Mouse (Mus musculus): ENCODE data around the gene Neurod1. TPM values are rescaled to one million over a fixed set of nuclear protein-coding genes. Genes with fewer than 3 reads are reported as not detected.

Gene Neurod1
- polyA plus RNA-seq, 1 experiment, result not detected

- no peak for DNase-seq
- 3% methylated on average over 2 of the region's 2 CpGs for WGBS
- Histone ChIP-seq H3K27ac (ENCODE audit: control insufficient read depth, insufficient read depth, low read length) (no peak overlapping the region), H3K27me3 (ENCODE audit: control insufficient read depth, insufficient read depth, low read length) (peaks cover 18% of the 10 kb centered on the region; the same call in 1 of the 2 replicates), H3K4me1 (replicated peaks; ENCODE audit: control insufficient read depth, insufficient read depth, low read length) (no peaks in the 10 kb centered on the region), H3K4me3 (ENCODE audit: control insufficient read depth, insufficient read depth, low read length) (no peak overlapping the region), H3K36me3 (ENCODE audit: control insufficient read depth, insufficient read depth, low read length) (no peaks in the 10 kb centered on the region)
- TF ChIP-seq CTCF (IDR thresholded peaks at IDR 0.05; ENCODE audit: borderline replicate concordance, control insufficient read depth, extremely low read depth, insufficient read depth, low read length, poor library complexity) (no peak), POLR2A (IDR thresholded peaks at IDR 0.05; ENCODE audit: control insufficient read depth, extremely low read depth, insufficient read depth, low read length, poor library complexity) (no peak)
These were observed 4.0 kb upstream of the Neurod1 start for GRCm38 (mm10) chr2:79460586-79460985.

DNA sequence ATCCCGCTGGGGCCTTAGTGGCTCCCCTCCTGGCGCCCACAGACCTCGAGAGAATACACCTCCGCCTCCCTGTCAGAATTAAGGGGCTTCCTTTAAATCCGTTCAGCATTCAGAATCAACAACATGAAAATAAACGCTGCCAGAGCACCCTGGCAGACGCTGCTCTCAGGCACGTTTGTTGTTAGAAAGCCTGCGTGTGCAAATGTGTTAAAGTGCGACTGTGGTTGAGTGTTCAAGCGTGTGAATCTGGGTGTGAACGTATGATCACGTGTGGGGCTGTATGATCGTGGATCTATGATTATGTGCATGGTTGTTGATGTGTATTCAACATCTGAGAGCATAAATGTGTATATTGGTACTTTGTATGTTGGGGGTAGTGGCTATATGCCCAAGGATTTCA is 3.6 kb upstream of the Neurod1 start:
- Histone ChIP-seq H3K4me1 (replicated peaks; ENCODE audit: control insufficient read depth, insufficient read depth, low read length) (no peaks in the 10 kb centered on the region), H3K27ac (ENCODE audit: control insufficient read depth, insufficient read depth, low read length) (no peak overlapping the region), H3K36me3 (ENCODE audit: control insufficient read depth, insufficient read depth, low read length) (no peaks in the 10 kb centered on the region), H3K27me3 (ENCODE audit: control insufficient read depth, insufficient read depth, low read length) (peaks cover 19% of the 10 kb centered on the region; the same call in 1 of the 2 replicates), H3K4me3 (ENCODE audit: control insufficient read depth, insufficient read depth, low read length) (no peak overlapping the region)
- DNase-seq, result no peak
- TF ChIP-seq POLR2A (IDR thresholded peaks at IDR 0.05; ENCODE audit: control insufficient read depth, extremely low read depth, insufficient read depth, low read length, poor library complexity) (no peak), CTCF (IDR thresholded peaks at IDR 0.05; ENCODE audit: borderline replicate concordance, control insufficient read depth, extremely low read depth, insufficient read depth, low read length, poor library complexity) (no peak)
- WGBS, result 15% methylated on average over 14 of the region's 14 CpGs

- no peak for TF ChIP-seq CTCF (IDR thresholded peaks at IDR 0.05; ENCODE audit: borderline replicate concordance, control insufficient read depth, extremely low read depth, insufficient read depth, low read length, poor library complexity)
- TF ChIP-seq POLR2A (IDR thresholded peaks at IDR 0.05; ENCODE audit: control insufficient read depth, extremely low read depth, insufficient read depth, low read length, poor library complexity), result no peak
- no peaks in the 10 kb centered on the region for H3K4me1 ChIP-seq (replicated peaks; ENCODE audit: control insufficient read depth, insufficient read depth, low read length)
- no peak overlapping the region for H3K27ac ChIP-seq (ENCODE audit: control insufficient read depth, insufficient read depth, low read length)
- no peaks in the 10 kb centered on the region for H3K36me3 ChIP-seq (ENCODE audit: control insufficient read depth, insufficient read depth, low read length)
- H3K27me3 ChIP-seq (ENCODE audit: control insufficient read depth, insufficient read depth, low read length), result peaks cover 20% of the 10 kb centered on the region; the same call in 1 of the 2 replicates
- 11% methylated on average over 44 of the region's 44 CpGs for WGBS
- no peak for DNase-seq
- no peak overlapping the region for H3K4me3 ChIP-seq (ENCODE audit: control insufficient read depth, insufficient read depth, low read length)
These were observed 2.8 kb upstream of the Neurod1 start for GRCm38 (mm10) chr2:79459061-79460045.

DNA sequence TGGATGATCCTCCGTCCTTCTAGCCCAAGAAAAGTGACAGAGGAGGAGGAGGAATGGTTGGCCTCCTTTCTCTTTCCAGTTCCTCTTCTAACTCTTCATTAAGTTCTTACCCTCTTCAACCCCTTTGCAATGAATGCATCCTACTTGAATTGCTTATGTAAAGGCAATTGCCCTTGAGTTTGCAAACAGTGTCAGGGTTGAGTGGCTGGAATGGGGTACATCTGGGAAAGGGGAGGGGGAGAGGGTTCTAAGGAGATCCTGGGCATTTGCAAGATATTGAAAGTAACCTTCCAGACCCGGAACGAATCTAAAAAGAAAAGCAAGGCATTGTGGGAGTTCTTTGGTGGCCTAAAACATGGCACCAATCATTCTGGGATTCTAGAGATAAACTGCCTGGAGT is 1.4 kb upstream of the Neurod1 start:
- no peak for TF ChIP-seq POLR2A (IDR thresholded peaks at IDR 0.05; ENCODE audit: control insufficient read depth, extremely low read depth, insufficient read depth, low read length, poor library complexity)
- no peak for TF ChIP-seq CTCF (IDR thresholded peaks at IDR 0.05; ENCODE audit: borderline replicate concordance, control insufficient read depth, extremely low read depth, insufficient read depth, low read length, poor library complexity)
- H3K4me1 ChIP-seq (replicated peaks; ENCODE audit: control insufficient read depth, insufficient read depth, low read length), result no peaks in the 10 kb centered on the region
- H3K27ac ChIP-seq (ENCODE audit: control insufficient read depth, insufficient read depth, low read length), result no peak overlapping the region
- H3K27me3 ChIP-seq (ENCODE audit: control insufficient read depth, insufficient read depth, low read length), result peaks cover 20% of the 10 kb centered on the region; the same call in 1 of the 2 replicates
- no peak overlapping the region for H3K4me3 ChIP-seq (ENCODE audit: control insufficient read depth, insufficient read depth, low read length)
- H3K36me3 ChIP-seq (ENCODE audit: control insufficient read depth, insufficient read depth, low read length), result no peaks in the 10 kb centered on the region
- 33% methylated on average over 3 of the region's 3 CpGs for WGBS
- no peak for DNase-seq

DNA sequence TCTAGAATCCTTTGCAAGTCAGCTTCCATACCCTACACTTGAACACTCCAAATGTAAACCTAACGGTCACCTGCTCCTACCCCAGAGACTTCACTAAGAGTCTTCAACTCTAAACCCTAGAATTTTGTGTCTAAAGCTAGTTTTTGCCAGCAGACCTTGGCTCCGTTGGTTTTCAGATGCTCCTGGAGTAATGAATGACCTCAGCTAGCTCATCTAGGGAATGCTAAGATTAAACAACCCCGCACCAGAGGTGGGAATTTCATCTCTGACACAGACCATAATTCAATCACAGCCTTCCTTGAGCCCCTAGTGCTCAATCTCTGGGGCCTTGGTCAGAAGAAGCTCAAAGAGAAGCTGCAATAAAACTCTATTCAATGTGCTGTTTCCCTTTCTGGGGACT is 883 bp upstream of the Neurod1 start:
- no peak for TF ChIP-seq POLR2A (IDR thresholded peaks at IDR 0.05; ENCODE audit: control insufficient read depth, extremely low read depth, insufficient read depth, low read length, poor library complexity)
- no peak for TF ChIP-seq CTCF (IDR thresholded peaks at IDR 0.05; ENCODE audit: borderline replicate concordance, control insufficient read depth, extremely low read depth, insufficient read depth, low read length, poor library complexity)
- DNase-seq, result no peak
- Histone ChIP-seq H3K36me3 (ENCODE audit: control insufficient read depth, insufficient read depth, low read length) (no peaks in the 10 kb centered on the region), H3K4me1 (replicated peaks; ENCODE audit: control insufficient read depth, insufficient read depth, low read length) (no peaks in the 10 kb centered on the region), H3K4me3 (ENCODE audit: control insufficient read depth, insufficient read depth, low read length) (no peak overlapping the region), H3K27ac (ENCODE audit: control insufficient read depth, insufficient read depth, low read length) (no peak overlapping the region), H3K27me3 (ENCODE audit: control insufficient read depth, insufficient read depth, low read length) (peaks cover 20% of the 10 kb centered on the region; the same call in 1 of the 2 replicates)
- WGBS, result 61% methylated on average over 3 of the region's 3 CpGs

DNA sequence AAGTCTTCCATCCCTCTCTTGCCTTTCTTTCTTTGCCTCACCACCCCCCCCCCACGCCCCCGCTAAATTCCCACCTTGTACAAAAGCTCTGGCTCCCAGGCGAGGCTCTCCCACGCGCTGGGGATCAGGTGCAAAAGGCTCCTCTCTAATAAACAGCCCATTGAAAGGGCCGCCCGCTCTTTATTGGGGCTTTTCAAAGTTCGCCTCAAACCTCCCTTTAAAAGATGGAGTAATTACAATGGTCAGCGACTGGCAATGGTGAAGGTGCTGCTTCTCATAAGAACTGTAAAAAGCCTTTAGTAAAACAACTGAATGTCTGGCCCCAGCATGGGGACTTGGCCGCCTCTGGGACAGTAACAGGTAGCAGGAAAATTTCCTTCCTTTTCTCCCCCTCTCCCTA is 905 bp downstream of the Neurod1 start:
- 16% methylated on average over 10 of the region's 10 CpGs for WGBS
- H3K27ac ChIP-seq (ENCODE audit: control insufficient read depth, insufficient read depth, low read length), result no peak overlapping the region
- H3K4me3 ChIP-seq (ENCODE audit: control insufficient read depth, insufficient read depth, low read length), result no peak overlapping the region
- H3K36me3 ChIP-seq (ENCODE audit: control insufficient read depth, insufficient read depth, low read length), result no peaks in the 10 kb centered on the region
- H3K27me3 ChIP-seq (ENCODE audit: control insufficient read depth, insufficient read depth, low read length), result peaks cover 20% of the 10 kb centered on the region; the same call in 1 of the 2 replicates
- TF ChIP-seq POLR2A (IDR thresholded peaks at IDR 0.05; ENCODE audit: control insufficient read depth, extremely low read depth, insufficient read depth, low read length, poor library complexity) (no peak), CTCF (IDR thresholded peaks at IDR 0.05; ENCODE audit: borderline replicate concordance, control insufficient read depth, extremely low read depth, insufficient read depth, low read length, poor library complexity) (no peak)
- DNase-seq, result no peak
- no peaks in the 10 kb centered on the region for H3K4me1 ChIP-seq (replicated peaks; ENCODE audit: control insufficient read depth, insufficient read depth, low read length)
